Mouse (Mus musculus): ENCODE results near the gene Acly. TPM values are rescaled to one million over a fixed set of nuclear protein-coding genes. Genes with fewer than 3 reads are reported as not detected.

The Acly gene
- 100 to 1,000 TPM; 127 to 134 TPM for total RNA-seq (2021)
- long read RNA-seq, full-length matches to known transcripts = 117 of 151 reads
- long read RNA-seq, partial matches to known transcripts = 23 of 151 reads
- long read RNA-seq, other reads (novel, unspliced or antisense) = 11 of 151 reads

DNA sequence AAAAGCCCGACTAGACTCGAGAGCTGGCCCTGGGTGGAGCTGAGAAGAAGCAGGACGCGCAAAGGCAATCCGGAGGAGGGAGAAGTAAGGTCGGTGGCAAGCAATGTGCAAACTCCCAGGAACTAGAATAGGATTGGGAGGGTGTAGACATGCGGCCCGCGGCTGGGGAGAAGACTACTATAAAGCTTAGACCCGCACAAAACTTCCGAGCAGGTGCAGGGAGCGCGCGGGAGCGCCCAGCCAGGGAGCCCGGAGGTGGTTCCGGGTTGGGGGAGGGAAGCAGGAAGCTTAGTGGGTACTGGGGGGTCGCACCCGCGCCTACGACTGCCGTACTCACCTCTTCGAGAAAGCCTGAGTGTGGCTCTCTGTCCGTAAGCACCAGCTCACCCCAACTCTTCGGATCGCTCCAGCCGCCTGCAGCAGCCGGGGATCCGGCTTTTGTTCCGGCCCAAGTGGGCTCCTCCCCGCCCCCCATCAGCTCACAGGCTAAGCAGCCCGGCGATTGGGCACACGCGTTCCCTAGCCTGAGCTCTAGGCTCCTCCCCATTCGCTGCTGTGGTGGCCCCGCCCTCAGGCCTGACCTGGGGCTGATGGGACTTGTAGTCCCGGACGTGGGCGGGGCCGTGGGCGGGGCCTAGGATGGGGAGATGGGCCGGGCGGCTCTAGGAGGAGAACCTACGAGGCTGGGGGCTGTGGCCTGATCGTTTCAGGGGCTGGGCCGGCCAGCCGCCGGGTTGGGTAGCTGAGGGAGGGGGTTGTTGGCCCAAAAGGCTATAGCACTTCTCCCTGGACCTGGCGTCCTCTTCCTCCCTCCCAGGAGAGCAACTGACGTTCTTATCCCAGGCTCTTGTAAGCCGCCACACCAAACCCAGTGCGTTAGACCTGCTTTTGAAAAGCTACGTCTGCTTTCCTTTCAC, at the start of gene Acly:
TSS of gene Acly (minus strand) at position 543 of the 917 bp plus-strand sequence.
- peak; percentile 97 to 98 for DNase-seq (ENCODE audit: low spot score in 2 of 2)

DNA sequence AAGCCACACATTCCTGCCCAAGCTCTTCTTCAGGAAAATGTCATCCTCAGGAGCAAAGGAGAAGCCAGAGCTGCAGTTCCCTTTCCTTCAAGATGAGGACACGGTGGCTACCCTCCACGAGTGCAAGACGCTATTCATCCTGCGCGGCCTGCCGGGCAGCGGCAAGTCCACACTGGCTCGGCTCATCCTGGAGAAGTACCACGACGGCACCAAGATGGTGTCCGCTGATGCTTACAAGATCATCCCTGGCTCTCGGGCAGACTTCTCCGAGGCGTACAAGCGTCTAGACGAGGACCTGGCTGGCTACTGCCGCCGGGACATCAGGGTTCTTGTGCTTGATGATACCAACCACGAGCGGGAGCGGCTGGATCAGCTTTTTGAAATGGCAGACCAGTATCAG, 48.5 kb upstream of the Acly start:
- no peak for DNase-seq (ENCODE audit: low spot score in 2 of 2)

DNA sequence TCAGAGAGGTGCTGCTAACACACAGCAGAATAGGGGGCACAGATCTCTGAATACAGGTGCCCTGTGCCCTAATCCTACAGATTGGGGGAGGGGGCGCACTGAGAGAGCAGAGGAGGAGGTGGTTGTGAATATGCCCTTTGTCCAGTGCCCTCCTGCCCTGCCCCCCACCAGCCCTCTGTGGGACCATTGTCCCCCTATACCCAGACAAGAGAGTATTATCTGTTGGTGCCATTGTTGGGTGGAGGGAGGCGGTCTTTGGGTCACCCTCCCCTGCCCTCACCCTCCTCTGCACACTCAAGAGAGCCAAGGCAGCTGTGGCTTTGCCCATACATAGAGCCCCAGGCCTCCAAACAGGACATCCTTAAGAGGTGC, 47.7 kb upstream of the Acly start:
- peak in 1 of 2 experiments; percentile 47 for DNase-seq (ENCODE audit: low spot score in 2 of 2)

DNA sequence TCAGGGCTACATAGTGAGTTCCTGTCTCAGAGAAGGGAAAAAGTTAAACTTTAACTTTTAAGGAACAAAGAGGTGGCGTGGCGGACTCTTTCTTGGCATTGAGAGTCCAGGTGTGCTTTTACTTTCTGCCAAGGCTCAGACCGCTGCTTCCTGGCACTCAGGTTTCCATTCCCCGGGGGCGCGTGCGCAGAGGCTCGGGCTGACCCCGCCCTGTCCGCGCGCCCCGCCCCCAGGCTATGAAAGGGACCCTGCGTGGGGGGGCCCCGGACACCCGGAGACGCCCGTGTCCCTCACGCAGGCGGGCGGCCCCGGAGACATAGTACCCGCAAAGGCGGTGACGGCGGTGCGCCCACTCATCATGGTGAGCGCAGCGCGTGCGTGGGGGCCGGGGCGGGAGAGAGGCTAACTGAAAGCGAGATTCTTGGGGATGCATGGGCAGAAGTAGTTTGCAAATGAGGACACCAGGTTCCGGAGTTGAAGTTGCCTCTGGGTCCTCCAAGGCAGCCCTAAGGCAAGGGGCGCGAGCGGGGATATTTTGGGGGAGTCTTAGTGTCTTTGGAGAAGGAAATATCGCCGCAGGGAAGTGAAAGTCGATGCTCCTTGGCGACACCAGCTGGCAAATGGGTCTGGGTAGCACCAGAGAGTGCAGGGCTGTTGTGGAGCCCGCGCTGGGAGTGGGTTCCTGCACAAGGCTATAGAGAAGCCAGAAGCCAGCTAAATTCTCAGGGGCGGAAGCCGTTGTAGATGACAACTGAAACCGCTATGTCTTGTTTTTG, 47.1 kb upstream of the Acly start, which contains the start of gene Cnp:
TSS of gene Cnp (plus strand) at position 197 of the 776 bp plus-strand sequence.
- peak; percentile 60 to 77 for DNase-seq (ENCODE audit: low spot score in 2 of 2)

DNA sequence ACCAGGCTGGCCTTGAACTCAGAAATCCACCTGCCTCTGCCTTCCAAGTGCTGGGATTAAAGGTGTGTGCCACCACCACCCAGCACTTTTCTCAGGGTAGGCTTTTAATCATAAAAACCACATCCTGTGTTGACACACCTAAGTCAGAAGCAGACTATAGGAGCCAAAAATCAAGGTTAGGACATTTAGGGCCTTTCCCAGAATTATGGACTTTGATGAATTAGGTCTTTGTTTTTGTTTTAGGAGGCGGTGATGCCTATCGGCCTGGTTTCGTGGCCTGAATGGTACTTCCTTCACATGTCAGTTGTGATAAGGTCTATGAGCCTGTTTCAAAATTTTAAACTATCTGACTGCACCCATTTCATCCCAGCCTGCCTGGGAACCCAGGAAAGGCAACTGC, 46.4 kb upstream of the Acly start:
- no peak for DNase-seq (ENCODE audit: low spot score in 2 of 2)

DNA sequence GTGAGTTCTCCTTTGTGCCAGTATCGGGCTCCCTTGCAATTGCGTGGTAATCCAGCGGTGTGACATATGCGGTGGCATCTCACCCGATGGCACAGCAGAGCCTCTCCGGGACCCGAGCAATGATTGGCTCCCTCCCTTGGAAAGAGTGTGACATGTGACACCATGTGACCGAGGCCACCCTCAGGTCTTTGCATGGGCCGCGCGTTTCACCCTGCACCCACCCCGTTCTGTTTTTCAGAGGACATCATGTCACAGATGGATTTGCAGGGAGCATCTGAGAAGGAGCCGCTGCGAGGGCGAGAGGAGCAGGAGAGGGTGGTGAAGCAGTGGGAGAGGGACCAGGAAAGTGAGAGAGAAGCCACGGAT, 43.4 kb upstream of the Acly start:
- no peak for DNase-seq (ENCODE audit: low spot score in 2 of 2)

DNA sequence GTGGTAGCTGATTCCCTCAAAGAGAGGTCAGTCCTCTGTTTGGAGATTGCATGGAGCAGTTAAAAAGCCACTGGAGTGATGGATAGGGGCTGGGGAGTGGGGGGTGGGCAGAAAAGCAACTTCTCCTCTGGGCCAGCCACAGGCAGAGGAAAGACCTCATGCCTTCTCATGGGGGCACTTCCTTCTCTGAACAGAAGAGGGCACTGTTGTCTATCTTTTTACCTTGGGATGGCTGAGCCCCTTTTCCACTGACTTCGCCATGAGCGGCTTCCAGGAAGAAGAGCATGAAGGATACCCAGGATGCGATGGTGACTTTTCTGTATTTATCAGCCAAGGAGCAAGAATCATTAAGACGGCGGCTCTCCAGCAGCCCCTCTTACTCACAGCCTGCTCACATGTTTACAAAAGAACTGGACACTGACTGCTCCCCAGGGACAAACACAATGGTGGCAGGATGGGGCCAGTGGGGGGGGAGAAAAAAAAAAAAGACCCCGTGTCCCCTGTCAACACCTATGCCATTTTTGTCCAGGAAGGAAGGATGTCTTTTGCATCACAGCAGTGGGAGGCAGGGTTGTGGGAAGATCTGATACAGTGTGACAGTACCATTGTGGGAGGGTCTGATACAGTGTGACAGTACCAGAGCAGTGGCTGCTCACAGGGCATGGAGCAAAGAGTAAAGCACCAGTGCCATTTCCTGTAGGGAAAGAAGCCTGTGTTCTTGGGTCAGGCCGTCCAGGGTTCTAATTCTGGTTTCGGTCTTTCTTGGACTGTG, 42.8 kb upstream of the Acly start:
- peak; percentile 84 to 87 for DNase-seq (ENCODE audit: low spot score in 2 of 2)

DNA sequence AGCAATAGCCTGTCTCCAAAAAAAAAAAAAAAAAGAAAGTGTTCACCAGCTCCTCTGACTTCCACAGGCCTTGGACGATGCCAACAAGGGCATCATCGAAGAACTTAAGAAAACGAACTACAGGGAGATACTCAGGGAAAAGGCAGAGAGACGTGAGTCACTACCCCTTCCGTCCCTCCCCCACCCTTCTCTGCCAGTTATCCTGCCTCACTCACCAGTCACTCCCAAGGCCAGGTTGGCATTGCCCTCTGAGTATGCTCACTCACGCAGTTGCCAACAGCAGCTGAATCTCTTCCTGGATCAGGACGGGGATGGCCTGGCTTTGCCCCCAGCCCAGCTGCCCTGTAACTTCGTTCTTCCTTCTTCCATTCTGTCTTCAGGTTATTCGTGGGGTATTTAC, 42.0 kb upstream of the Acly start:
- DNase-seq (ENCODE audit: low spot score in 2 of 2) = no peak

DNA sequence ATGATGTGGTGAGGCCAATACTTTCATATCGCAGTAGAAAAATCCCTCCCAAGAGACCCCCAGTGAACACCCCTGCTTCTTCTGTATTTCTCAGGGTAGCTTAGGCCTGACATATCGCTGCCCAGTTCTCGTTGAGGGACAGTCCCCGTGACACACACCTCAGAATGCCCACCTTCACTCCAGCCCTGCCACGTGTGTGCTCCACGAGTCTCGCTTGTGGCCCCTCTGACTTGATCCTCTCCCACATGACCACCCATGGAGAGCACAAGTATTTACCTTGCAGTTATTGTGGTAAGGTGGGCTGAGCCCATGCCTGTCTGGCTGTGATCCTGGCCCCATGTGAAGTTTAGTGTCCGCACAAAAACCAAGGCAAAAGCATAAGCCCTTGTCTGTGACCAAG, 40.9 kb upstream of the Acly start:
- no peak for DNase-seq (ENCODE audit: low spot score in 2 of 2)

DNA sequence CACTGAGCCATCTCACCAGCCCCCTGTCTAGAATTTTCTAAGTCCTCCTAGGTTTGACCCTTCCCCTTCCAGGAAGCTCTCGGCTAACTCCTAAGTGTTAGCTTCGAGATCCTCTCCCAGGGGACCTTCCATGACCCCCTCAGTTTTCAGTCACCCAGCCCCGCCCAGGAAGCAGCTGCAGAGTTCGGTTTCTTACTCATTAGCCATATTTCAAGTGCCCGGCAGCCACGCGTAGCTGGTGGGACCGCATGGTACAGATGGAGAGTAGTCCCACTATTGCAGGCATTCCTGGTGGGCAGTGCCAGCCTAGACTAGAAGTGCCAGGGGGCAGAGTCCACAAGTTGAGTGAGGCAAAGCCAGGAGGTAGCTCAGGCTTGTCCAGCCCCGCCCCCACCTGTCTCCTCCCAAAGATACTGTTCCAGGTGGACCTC, 40.0 kb upstream of the Acly start:
- DNase-seq (ENCODE audit: low spot score in 2 of 2) = no peak

DNA sequence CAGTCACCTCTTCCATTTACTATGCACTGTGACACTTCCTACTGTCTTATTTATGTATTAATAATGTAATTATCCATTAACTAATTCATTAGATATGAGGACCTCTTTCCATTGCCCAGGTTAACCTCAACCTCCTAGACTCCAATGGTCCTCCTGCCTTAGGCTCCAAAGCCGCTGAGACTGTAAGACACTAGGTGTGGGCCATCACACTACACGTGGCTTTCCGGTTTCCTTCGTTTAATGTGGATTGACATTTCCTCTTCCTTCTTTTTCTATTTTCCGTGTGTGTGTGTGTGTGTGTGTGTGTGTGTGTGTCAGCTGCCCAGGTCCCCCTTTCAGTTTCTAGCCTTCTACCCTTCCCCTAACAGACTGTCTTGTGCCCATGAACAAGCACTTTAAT, 39.4 kb upstream of the Acly start:
- DNase-seq (ENCODE audit: low spot score in 2 of 2) = no peak

DNA sequence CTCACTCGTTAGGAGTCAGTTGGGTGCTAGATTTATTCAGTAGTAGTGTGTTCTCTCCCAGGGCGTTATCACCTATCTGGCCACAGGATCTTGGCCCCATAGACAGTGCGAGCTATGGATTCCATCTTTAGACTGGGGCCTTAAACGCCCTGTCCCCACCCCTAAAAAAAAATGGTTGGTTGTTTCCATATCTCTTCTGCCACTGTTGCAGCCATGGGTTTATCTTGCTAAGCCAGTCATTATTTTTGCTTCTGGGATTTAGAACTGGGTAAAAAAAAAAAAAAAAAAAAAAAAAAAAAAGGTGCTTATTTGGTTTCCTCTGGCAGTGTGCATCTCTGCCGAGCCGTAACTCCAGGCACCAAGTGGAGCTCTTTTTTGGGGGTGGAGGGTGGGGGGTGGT, 36.9 kb upstream of the Acly start:
- DNase-seq (ENCODE audit: low spot score in 2 of 2) = no peak

DNA sequence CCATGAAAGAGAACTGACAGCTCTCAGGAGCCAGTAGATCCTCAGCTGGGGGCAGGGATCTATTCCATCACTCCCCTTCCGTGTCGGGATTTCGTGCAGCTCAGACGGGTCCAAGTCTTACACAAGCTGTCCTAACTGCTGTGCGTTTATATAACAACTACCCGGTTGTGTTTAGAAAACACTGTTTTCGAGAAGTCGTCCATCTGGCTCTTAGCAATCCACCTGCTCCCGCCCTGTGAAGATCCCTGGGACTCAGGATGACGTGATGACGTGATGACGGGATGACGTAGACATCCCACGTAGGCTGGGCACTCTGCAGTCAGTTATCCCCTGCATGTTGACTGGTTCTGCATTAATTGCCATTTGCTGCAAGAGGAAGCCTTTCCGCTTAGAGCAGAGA, 36.5 kb upstream of the Acly start:
- DNase-seq (ENCODE audit: low spot score in 2 of 2) = peak; percentile 51 to 60

DNA sequence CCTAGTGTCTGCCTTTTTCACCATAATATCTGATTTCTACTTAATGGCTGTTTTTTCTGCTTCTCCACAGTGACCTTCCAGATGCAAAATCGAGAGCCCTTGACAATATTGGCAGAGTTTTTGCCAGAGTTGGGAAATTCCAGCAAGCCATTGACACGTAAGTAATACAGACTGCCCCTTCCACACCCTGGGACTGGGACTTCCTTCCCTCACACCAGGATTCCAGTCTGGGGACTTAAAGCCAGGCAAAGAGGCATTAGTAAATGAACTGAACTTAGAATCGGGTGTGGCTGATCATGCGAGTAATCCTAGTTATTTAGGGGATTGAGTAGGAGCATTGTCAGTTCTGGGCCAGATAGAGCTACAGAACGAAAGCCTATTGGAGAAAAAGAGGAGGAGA, 33.9 kb upstream of the Acly start:
- DNase-seq (ENCODE audit: low spot score in 2 of 2) = no peak

DNA sequence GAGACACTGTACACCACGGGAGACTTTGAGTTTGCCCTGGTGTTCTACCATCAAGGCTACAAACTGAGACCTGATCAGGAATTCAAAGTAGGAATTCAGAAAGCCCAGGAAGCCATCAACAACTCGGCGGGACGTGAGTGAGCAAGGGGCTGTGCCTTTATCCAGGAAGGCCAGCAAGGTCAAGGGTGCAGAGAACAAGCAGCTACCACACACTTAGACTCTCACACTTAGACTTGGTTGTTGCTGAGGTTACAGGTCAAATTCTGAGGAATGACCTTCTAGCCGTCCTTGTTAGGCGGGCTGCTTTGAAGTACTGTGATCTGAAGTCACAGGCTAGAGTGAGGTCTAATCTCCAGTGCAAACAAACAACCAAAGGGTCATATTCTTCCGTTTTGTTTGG, 31.7 kb upstream of the Acly start:
- DNase-seq (ENCODE audit: low spot score in 2 of 2) = no peak

DNA sequence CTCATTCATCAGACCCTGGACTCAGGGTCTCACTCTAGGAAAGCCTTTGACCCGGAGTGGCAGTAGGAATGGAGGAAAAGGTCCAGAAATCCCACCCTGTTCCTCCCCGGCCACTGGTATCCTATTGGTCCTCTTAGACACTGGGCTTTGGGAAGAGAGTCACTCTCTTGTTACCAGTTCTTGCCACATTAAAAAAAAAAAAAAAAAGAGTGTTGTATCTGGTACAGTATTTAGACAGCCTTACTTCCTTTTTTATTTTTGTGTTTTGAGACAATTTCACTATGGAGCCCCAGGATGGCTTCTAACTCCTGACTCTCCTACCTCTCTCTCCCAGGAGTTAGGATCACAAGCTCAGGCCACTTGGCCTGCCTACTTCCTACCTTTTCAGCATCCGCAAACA, 29.8 kb upstream of the Acly start:
- no peak for DNase-seq (ENCODE audit: low spot score in 2 of 2)

DNA sequence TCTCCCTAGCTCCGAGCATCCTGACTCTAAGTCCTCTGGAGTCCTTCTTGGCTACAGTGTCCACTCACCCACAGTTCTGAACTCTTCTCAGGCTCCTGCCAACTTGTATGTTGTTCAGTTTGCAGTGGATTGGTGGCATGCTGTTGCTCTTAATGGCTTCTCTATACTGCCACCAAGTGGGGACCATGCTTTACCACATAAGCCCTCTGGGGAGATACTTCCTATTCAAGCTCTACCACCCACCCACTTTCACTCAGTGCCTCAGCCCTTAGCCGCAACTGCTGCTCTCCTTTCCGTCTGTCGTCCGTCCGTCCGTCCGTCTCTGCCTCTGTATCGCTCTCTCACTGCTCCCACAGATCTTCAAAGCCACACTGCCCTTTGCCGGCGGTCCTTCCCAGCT, 27.8 kb upstream of the Acly start:
- DNase-seq (ENCODE audit: low spot score in 2 of 2) = peak; percentile 60 to 68

DNA sequence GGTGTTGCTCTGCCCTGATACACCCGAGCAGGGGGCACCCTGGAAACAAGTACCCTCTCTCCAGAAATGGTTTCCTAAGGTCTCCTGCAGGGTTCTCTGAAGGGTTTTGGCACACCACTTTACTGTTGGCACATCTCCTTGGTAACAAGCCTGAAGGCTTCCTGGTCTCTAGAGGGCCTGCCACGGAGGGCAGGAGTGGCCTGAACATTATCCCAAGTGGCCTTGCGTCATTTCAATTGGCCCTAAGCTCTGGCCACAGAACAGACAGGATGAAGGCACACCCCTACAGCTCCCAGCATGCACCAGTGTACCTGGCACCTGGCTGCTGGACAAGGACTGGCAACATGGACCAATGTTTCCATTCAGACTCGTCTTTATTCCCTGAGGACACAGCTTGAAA, 25.0 kb upstream of the Acly start:
- DNase-seq (ENCODE audit: low spot score in 2 of 2) = no peak

DNA sequence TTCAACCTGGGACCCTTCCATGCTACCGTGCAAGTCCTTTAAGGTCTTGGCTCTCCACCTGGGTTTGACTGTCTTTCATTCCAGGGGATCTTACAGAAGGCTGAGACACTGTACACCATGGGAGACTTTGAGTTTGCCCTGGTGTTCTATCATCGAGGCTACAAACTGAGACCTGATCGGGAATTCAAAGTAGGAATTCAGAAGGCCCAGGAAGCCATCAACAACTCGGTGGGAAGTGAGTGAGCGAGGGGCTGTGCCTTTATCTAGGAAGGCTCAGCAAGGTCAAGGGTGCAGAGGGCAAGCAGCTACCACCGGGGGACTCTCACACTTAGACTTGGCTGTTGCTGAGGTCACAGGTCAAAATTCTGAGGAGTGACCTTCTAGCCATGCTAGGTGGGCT, 22.3 kb upstream of the Acly start:
- no peak for DNase-seq (ENCODE audit: low spot score in 2 of 2)

DNA sequence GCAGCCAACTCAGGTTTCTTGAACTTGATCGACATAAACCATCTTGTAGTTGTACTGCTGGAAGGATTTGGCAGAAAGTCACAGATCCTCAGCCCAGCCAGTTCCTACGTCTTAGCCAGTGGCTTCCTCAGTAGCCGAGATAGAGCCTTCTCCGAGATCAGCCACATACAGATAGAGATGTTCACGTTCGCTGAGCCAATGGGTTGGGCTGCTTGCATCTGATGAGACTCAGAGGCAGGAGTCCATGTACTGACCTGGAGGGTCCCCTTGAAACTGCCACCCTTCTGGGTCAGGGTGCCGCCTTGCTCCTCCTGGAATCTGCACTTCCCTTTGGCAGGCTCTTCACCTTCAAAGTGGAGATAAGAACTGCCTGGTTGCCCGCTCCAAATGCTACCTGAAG, 21.7 kb upstream of the Acly start:
- DNase-seq (ENCODE audit: low spot score in 2 of 2) = no peak

DNA sequence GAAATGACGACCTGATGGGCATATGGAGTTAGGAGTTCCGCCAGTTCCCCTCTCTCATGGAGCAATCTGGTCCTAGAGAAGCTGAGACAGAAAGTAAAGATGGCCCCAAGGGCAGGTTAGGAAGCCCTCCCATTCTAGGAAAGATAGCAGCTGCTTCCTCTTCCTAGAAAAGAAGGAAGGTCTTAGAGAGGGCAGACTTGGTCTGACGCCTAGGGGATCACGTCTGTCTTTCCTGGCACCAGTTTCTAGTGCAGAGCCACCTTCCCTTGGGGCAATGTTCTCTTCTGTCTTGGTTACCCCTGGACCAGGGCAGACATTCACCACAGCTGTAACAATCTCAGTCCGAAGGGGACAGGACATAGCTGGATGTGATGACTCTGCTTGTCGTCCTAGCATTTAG, 20.3 kb upstream of the Acly start:
- DNase-seq (ENCODE audit: low spot score in 2 of 2) = no peak
